Mouse (Mus musculus) embryonic facial prominence, embryonic 10.5 days (tissue): ENCODE data around the gene Lcn8. TPM values are rescaled to one million over a fixed set of nuclear protein-coding genes. Genes with fewer than 3 reads are reported as not detected.
"Not testable (repeated sequence)": the region's sequence is repeated elsewhere in the genome, so short reads cannot be mapped to it uniquely, and the experiment has no call there.

Experiments
- DNase-seq: peaks from one replicate; pipeline ENCODE4 v3.0.0-alpha.2; 2017; ENCODE audit warnings: low spot score
- H3K27ac ChIP-seq: fragments of 300-500 bp; sonication (generic); replicated peaks from 2 replicates; pipeline ENCODE4 v1.5.1; 2016; ENCODE audit warnings: mild to moderate bottlenecking
- H3K27me3 ChIP-seq: fragments of 300-500 bp; sonication (generic); replicated peaks from 2 replicates; pipeline ENCODE4 v1.6.1; 2016; ENCODE audit warnings: low read depth, mild to moderate bottlenecking; ENCODE audit not compliant: poor library complexity, severe bottlenecking
- H3K36me3 ChIP-seq: fragments of 300-500 bp; sonication (generic); replicated peaks from 2 replicates; pipeline ENCODE4 v1.6.1; 2016; ENCODE audit warnings: mild to moderate bottlenecking, moderate library complexity
- H3K4me1 ChIP-seq: fragments of 300-500 bp; sonication (generic); 2 replicates; pipeline ENCODE4 v1.6.1; 2016
- H3K4me3 ChIP-seq: fragments of 300-500 bp; sonication (generic); 2 replicates; pipeline ENCODE4 v1.5.1; 2016; ENCODE audit warnings: mild to moderate bottlenecking, moderate library complexity
- H3K9me3 ChIP-seq: fragments of 300-500 bp; sonication (generic); 2 replicates; pipeline ENCODE4 v1.6.1; 2016; ENCODE audit warnings: mild to moderate bottlenecking
- WGBS: fragments of 180-500 bp; shearing (Covaris S2); methylation state at CpG from one replicate; pipeline ENCODE4 v1.1.7; 2016; 5-methylcytosine and 5-hydroxymethylcytosine counted together
- polyA plus RNA-seq: library from polyadenylated mRNA; unstranded; fragments of >200 nt; fragmentation: Nextera tagmentation; extraction: Ambion mirVana; gene quantifications from 2 replicates; pipeline ENCODE4 v1.2.1, GENCODE M21; 2016

The Lcn8 gene
- polyA plus RNA-seq, 1 experiment from 2014 or later = 0.24 TPM

DNA sequence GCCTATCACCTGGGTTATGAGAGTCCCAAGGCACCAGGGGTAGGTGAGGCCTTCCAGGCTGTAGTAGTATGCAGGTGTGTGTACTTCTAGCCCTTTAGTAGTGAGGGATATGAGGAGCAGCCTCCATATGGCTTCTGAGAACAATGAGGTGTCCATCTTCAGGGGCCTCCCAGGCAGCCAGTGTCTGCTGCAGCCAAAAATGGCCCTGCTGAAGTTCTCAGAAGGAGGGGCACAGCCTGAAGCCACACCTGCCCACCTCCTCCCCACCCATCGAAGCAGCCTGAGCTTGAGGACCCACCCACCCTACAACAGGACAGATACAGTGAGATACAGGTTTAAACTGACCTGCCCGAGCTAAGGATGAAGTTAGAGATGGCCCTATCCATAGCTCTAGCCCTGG is 29.5 kb downstream of the Lcn8 start, which contains the start of gene Lcn10:
Gene Lcn10 (plus strand): TSS at position 301 of the 400 bp plus-strand sequence.
- no peaks in the 10 kb centered on the region for H3K36me3 ChIP-seq
- H3K27me3 ChIP-seq = no peaks in the 10 kb centered on the region
- DNase-seq = no peak
- no peak within 1 kb of the TSS for H3K4me3 ChIP-seq
- no peaks in the 10 kb centered on the region for H3K9me3 ChIP-seq
- WGBS = 75% methylated on average over 2 of the region's 2 CpGs
- no peak within 1 kb of the TSS for H3K27ac ChIP-seq
- H3K4me1 ChIP-seq = no peaks in the 10 kb centered on the region

DNA sequence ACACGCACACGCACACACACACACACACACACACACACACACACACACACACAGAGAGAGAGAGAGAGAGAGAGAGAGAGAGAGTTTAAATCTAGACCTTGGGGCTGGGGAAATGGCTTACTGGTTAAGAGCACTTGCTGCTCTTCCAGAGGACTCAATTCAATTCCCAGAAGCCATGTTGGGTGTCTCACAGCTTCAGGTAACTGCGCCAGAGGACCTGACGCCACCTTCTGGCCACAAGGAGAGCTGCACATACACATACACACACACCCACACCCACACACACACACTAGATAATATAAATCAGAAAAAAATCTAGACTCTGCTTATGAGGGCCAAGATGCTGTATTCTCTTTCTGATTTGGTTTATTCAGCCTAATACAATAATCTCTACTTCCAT is 34.0 kb downstream of the Lcn8 start:
- H3K27me3 ChIP-seq = no peaks in the 10 kb centered on the region
- WGBS = 68% methylated on average over 4 of the region's 4 CpGs
- no peak overlapping the region for H3K4me3 ChIP-seq
- no peak for DNase-seq
- H3K9me3 ChIP-seq = no peaks in the 10 kb centered on the region
- no peaks in the 10 kb centered on the region for H3K4me1 ChIP-seq
- H3K27ac ChIP-seq = no peak overlapping the region
- no peaks in the 10 kb centered on the region for H3K36me3 ChIP-seq

DNA sequence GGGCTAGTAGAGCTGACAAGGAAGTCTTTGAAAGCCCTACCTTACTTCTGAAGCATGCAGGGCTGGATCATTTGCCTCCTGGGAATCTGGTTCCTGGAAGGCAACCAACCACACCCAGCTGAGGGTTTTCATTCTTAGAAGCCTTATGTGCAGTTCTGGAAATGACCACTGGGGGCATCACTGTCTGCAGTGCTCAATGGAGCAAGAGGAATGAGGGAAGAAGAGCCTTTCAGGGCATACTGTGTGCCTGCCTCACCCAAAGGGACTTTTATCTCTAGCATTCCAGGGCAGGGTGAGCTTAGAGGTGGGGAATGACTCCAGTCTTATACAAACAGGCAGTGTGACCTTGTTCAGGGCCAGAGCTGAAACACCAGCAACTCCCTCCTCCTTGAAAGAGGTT is 41.7 kb downstream of the Lcn8 start:
- no peak overlapping the region for H3K27ac ChIP-seq
- DNase-seq = peak; percentile 63
- no peak overlapping the region for H3K4me3 ChIP-seq
- no peaks in the 10 kb centered on the region for H3K9me3 ChIP-seq
- no peaks in the 10 kb centered on the region for H3K4me1 ChIP-seq
- H3K36me3 ChIP-seq = no peaks in the 10 kb centered on the region
- H3K27me3 ChIP-seq = no peaks in the 10 kb centered on the region

DNA sequence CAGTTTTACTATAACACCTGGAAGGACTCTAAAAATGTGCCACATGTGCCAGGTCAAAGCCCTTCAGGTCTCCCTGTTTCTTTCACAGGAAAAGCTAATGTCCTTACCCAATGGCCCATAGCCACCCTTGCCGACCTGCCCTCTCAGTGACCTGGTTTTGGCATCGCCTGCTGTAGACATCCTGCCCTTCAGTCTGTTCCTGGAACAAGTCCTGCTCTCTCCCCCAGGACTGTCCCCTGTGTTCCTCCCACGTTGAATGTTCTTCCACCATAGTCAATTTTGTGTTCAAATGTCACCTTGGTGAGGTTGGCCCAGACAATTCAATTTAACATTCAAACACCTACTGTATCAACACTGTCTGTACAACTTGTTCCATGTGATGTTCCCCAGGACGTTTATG is 44.0 kb downstream of the Lcn8 start:
- no peak overlapping the region for H3K27ac ChIP-seq
- WGBS = 64% methylated on average over 4 of the region's 4 CpGs
- H3K4me3 ChIP-seq = no peak overlapping the region
- no peaks in the 10 kb centered on the region for H3K4me1 ChIP-seq
- no peaks in the 10 kb centered on the region for H3K36me3 ChIP-seq
- H3K9me3 ChIP-seq = no peaks in the 10 kb centered on the region
- no peaks in the 10 kb centered on the region for H3K27me3 ChIP-seq
- DNase-seq = no peak

DNA sequence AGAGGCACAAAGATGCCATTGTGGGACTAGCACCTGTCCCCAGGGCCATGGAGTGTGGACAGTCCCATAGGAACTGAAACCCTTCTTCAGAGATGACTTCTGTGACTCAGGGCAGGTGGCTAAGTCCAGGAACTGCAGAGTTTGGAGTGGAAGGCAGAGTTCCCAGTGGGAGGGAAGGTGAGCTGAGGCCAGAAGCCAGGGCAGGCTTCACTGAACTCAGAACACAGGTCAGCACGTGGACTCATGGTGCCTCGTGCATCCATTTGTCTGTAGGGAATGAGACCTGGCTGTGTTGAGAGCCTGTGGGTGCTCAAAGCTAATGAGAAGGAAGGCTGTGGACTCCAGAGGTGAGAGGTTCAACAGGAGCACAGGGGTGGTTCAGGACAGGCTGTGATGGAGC is 45.8 kb downstream of the Lcn8 start:
- Histone ChIP-seq H3K4me3 (no peak overlapping the region), H3K27ac (no peak overlapping the region), H3K9me3 (no peaks in the 10 kb centered on the region), H3K36me3 (no peaks in the 10 kb centered on the region), H3K27me3 (no peaks in the 10 kb centered on the region), H3K4me1 (no peaks in the 10 kb centered on the region)
- DNase-seq = no peak
- WGBS = 89% methylated on average over 2 of the region's 2 CpGs

DNA sequence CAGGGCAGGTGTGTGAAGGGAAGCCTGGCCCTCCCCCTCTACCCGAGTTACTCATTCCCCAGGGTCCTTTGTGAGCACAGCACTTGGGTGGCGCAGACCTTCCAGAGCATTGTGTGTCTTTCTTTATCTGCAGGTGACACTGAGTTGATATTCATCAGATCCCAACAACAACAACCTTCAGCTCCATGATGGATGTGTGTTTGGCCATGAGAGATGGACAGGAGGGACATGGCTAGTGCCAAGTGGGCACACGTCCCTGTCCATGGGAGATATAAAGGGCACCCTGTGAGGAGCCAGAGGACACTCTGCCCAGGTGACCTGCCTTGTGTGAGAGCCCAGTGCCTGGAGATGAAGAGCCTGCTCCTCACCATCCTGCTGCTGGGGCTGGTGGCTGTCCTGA is 46.8 kb downstream of the Lcn8 start, which contains the start of gene Obp2a:
Gene Obp2a (plus strand): TSS at position 301 of the 400 bp plus-strand sequence.
- not testable (repeated sequence) for H3K27ac ChIP-seq, H3K4me3 ChIP-seq, H3K9me3 ChIP-seq, H3K27me3 ChIP-seq, H3K4me1 ChIP-seq, DNase-seq, H3K36me3 ChIP-seq
- 86% methylated on average over 3 of the region's 3 CpGs for WGBS

DNA sequence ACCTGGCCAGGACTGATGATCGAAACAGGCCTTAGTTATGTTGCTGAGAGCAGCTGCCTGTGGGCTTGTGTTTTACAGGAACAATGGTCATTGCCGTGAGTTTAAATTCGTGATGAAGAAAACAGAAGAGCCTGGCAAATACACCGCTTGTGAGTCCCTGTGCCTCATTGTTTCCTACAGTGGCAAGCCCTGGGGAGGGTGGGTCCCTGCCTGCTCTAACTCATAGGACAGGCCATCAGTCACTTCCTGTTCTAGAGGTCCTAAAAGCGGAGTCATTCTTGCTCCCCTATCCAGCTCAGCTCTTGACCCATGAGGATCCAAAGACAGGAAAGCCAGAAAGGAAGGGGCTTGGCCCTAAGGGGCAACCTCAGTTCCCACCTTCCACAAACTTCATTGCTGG is 48.1 kb downstream of the Lcn8 start:
- no peaks in the 10 kb centered on the region for H3K9me3 ChIP-seq
- peaks cover under 1% of the 10 kb centered on the region; the same call in 1 of the 2 replicates for H3K4me1 ChIP-seq
- no peak for DNase-seq
- no peaks in the 10 kb centered on the region for H3K27me3 ChIP-seq
- no peak overlapping the region for H3K4me3 ChIP-seq
- 77% methylated on average over 5 of the region's 5 CpGs for WGBS
- no peaks in the 10 kb centered on the region for H3K36me3 ChIP-seq
- no peak overlapping the region for H3K27ac ChIP-seq

DNA sequence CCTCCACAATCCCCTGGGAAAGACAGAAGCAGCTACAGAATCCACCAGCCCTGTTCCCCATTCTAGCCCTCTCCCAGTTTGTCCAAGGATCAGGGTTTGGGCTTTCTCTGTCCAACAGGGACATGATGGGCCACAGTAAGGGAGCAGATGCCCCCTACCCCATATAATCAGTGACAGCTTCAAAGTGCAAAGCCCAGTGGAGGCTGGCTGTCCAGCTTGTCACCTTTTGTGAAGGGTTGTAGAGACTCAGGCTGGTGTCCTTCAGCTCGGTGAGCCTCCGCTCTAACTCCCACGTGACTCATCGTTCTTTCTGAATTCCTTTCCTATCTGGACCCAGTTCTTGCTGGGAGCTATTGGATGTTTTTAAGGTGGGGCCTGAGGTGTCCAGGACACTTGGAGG is 50.8 kb downstream of the Lcn8 start:
- H3K4me3 ChIP-seq = no peak overlapping the region
- peaks cover 22% of the 10 kb centered on the region for H3K4me1 ChIP-seq
- H3K36me3 ChIP-seq = peaks cover 5% of the 10 kb centered on the region
- no peaks in the 10 kb centered on the region for H3K27me3 ChIP-seq
- H3K9me3 ChIP-seq = no peaks in the 10 kb centered on the region
- 82% methylated on average over 4 of the region's 4 CpGs for WGBS
- no peak overlapping the region for H3K27ac ChIP-seq
- DNase-seq = no peak

Other genes starting within 250 kb of the Lcn8 start
- not detected in 2 replicates for gene Fut7, start 229.9 kb upstream of the Lcn8 start, polyA plus RNA-seq
- gene Abca2, start 224.4 kb upstream of the Lcn8 start, polyA plus RNA-seq = 4.3 and 5.6 TPM in 2 replicates
- 0.60 and 1.4 TPM in 2 replicates for gene Clic3, start 196.3 kb upstream of the Lcn8 start, polyA plus RNA-seq
- 15.8 and 16.0 TPM in 2 replicates for gene Paxx, start 192.0 kb upstream of the Lcn8 start, polyA plus RNA-seq
- gene Ptgds, start 183.1 kb upstream of the Lcn8 start, polyA plus RNA-seq = 0.18 TPM in 1 of 2 replicates, not detected in the other
- not detected in 2 replicates for gene Lcn12, start 159.2 kb upstream of the Lcn8 start, polyA plus RNA-seq
- gene Fbxw5, start 152.4 kb upstream of the Lcn8 start, polyA plus RNA-seq = 87.9 and 92.2 TPM in 2 replicates
- 6.1 and 6.7 TPM in 2 replicates for gene C8g, start 151.4 kb upstream of the Lcn8 start, polyA plus RNA-seq
- 39.9 and 40.1 TPM in 2 replicates for gene Traf2, start 106.2 kb upstream of the Lcn8 start, polyA plus RNA-seq
- gene Edf1, start 95.3 kb upstream of the Lcn8 start, polyA plus RNA-seq = 310 and 316 TPM in 2 replicates
- 1.9 and 7.7 TPM in 2 replicates for gene Mamdc4, start 78.3 kb upstream of the Lcn8 start, polyA plus RNA-seq
- 146 and 155 TPM in 2 replicates for gene Phpt1, start 77.9 kb upstream of the Lcn8 start, polyA plus RNA-seq
- gene Ajm1, start 71.4 kb upstream of the Lcn8 start, polyA plus RNA-seq = 0.05 and 0.16 TPM in 2 replicates
- gene Rabl6, start 44.6 kb upstream of the Lcn8 start, polyA plus RNA-seq = 77.1 and 78.2 TPM in 2 replicates
- gene Ccdc183, start 35.4 kb upstream of the Lcn8 start, polyA plus RNA-seq = 0.10 and 0.11 TPM in 2 replicates
- 16.6 and 17.2 TPM in 2 replicates for gene Tmem141, start 31.1 kb upstream of the Lcn8 start, polyA plus RNA-seq
- 0.49 and 0.57 TPM in 2 replicates for gene Fcna, start 25.1 kb upstream of the Lcn8 start, polyA plus RNA-seq
- not detected in 2 replicates for gene Lcn5, start 4.8 kb downstream of the Lcn8 start, polyA plus RNA-seq
- gene Lcn6, start 23.7 kb downstream of the Lcn8 start, polyA plus RNA-seq = not detected in 2 replicates
- not detected in 2 replicates for gene Lcn10, start 29.6 kb downstream of the Lcn8 start, polyA plus RNA-seq
- not detected in 2 replicates for gene Obp2a, start 46.9 kb downstream of the Lcn8 start, polyA plus RNA-seq
- 80.3 and 82.0 TPM in 2 replicates for gene Bmyc, start 53.6 kb downstream of the Lcn8 start, polyA plus RNA-seq
- not detected in 2 replicates for gene Obp2b, start 83.9 kb downstream of the Lcn8 start, polyA plus RNA-seq
- not detected in 2 replicates for gene Lcn3, start 112.4 kb downstream of the Lcn8 start, polyA plus RNA-seq
- not detected in 2 replicates for gene Lcn11, start 123.9 kb downstream of the Lcn8 start, polyA plus RNA-seq
- not detected in 2 replicates for gene Gm13539, start 129.1 kb downstream of the Lcn8 start, polyA plus RNA-seq
- gene Glt6d1, start 162.7 kb downstream of the Lcn8 start, polyA plus RNA-seq = not detected in 2 replicates
- gene Lcn9, start 170.0 kb downstream of the Lcn8 start, polyA plus RNA-seq = not detected in 2 replicates
- not detected in 2 replicates for gene Sohlh1, start 194.1 kb downstream of the Lcn8 start, polyA plus RNA-seq
- gene Kcnt1, start 210.6 kb downstream of the Lcn8 start, polyA plus RNA-seq = 0.10 and 0.23 TPM in 2 replicates